Mouse (Mus musculus): ENCODE data around the gene Fam71e1.

Gene Fam71e1

GRCm38 (mm10) chr7:44497361-44498055 lies 1.1 kb downstream of the Fam71e1 start:
- DNase-seq (ENCODE audit: extremely low spot score, low read depth, low spot score): no peak

DNA sequence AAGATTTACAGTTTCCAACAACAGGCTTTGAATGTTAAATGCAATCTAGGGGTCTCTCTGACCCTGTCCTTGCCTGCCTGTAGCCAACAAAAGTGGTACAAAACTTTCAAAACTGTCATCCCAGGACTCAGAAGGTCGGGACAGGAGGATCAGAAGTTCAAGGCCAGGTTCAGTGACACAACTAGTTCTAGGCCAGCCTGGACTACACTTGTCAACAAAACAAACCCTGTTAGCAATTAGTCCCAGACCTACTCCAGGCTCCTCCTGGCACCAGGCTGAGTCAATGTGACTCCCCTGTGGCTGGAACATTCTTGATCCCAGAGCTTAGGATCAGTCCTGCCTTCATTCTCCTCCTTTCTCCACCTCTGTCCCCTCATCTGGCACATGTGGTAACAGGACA lies 2.5 kb downstream of the Fam71e1 start:
- no peak for DNase-seq (ENCODE audit: extremely low spot score, low read depth, low spot score)

- no peak for DNase-seq (ENCODE audit: extremely low spot score, low read depth, low spot score)
These were observed 3.7 kb downstream of the Fam71e1 start for GRCm38 (mm10) chr7:44500046-44500445.

DNA sequence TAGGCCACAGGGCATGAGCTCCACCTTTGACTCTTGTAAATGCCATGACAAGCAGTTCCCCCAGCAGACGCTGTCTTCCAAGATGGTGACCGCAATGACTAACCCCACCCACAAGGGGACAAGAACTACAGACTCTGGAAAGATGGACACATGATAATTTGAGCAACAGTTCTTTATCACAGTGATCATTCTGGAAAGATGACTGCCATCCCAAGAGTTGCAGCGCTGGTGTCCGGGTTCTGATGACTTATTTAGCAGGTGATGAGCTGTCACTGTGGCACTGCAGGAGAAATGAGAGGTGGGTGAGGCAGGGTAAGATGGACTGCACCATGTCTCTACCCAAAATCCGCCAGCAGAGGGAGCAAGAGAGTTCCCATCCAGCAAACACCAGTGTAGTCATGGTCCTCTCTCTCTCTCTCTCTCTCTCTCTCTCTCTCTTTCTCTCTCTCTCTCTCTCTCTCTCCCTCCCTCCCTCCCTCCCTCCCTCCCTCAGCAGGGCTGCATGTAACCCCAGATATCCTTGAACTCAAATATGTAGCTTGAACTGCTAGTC lies 5.3 kb downstream of the Fam71e1 start:
- no peak for DNase-seq (ENCODE audit: extremely low spot score, low read depth, low spot score)

DNA sequence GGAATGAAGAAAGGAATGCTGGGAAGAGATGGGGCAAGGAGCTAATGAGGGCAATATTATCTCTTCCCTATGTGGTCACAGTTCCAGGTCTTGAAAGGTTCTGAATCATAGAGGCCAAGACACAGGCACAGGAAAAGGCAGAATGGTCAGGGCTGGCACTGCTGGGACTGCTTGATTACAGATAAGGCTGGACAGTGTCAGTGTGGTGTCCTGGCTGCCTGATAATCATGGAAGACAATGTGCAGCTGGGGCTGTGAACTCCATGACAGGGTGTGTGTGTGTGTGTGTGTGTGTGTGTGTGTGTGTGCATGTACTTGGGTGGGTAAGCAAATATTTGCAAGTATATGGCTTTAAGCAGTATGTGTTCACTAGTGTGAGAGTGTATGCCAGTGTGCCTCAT lies 11.1 kb downstream of the Fam71e1 start:
- no peak for DNase-seq (ENCODE audit: extremely low spot score, low read depth, low spot score)

GRCm38 (mm10) chr7:44519240-44519913 lies 23.0 kb downstream of the Fam71e1 start:
- DNase-seq (ENCODE audit: extremely low spot score, low read depth, low spot score): no peak

- DNase-seq (ENCODE audit: extremely low spot score, low read depth, low spot score): no peak
These were observed 24.6 kb downstream of the Fam71e1 start for GRCm38 (mm10) chr7:44520990-44521389.

DNA sequence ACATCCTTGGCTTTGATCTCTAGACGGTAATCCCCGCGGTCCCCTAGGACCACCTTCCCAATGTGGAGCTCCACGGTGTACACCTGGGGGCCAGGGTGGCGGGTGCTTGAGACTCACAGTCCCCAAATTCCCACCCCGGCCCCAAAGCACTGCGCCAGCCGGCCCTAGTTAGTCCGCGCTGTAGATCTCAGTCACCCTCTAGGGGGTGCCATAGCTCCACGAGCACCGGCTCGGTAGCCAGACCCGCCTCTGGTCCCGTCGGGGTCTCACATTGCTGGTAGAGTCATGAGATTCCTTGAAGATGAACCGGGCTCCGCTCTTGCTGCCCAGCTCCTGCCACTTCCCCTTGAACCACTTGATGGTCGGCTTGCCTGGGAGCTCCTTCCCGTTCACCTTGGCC lies 25.3 kb downstream of the Fam71e1 start:
- DNase-seq (ENCODE audit: extremely low spot score, low read depth, low spot score): no peak

DNA sequence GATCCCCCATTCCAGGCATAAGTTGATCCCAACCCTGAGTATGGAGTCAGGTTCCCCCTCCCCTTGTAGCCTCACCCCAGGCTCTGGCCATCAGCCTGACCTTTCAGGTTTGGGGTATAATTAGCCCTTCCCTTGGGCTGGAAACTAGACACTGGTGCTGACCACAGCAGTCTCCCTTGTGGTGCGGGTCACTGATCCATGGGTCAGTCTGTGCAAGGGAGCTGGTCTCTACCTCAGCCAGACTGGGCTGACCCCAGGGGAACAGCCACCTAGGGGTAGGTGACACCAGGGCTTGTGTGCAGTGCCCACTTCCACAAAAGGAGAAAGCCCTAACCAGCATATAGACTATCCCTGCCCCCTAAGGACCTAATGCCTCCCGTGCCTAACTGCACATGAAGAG lies 26.7 kb downstream of the Fam71e1 start:
- DNase-seq (ENCODE audit: extremely low spot score, low read depth, low spot score): no peak

DNA sequence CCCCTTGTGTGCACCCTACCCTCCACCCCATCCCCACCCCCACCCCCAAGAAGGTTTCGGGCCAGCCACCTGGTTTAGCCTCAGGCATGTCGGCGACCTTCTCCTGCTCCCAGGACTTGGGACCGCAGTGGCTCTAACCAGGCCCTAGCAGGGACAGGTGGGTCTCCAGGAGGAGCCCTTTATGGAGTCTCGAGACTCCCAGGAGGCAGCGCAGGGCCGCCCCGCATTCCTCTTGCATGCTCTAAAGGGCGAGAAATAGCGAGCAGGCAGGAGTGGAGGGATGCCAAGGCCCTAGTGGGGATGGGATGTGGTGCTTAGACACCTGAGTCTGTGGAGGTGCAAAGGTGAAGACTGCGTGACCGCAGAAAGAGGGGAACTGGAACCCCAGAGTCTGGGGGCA lies 28.1 kb downstream of the Fam71e1 start, which contains the start of gene Mybpc2:
Gene Mybpc2, minus strand, starts transcription at position 155 of the 400 bp plus-strand sequence.
- no peak for DNase-seq (ENCODE audit: extremely low spot score, low read depth, low spot score)

DNA sequence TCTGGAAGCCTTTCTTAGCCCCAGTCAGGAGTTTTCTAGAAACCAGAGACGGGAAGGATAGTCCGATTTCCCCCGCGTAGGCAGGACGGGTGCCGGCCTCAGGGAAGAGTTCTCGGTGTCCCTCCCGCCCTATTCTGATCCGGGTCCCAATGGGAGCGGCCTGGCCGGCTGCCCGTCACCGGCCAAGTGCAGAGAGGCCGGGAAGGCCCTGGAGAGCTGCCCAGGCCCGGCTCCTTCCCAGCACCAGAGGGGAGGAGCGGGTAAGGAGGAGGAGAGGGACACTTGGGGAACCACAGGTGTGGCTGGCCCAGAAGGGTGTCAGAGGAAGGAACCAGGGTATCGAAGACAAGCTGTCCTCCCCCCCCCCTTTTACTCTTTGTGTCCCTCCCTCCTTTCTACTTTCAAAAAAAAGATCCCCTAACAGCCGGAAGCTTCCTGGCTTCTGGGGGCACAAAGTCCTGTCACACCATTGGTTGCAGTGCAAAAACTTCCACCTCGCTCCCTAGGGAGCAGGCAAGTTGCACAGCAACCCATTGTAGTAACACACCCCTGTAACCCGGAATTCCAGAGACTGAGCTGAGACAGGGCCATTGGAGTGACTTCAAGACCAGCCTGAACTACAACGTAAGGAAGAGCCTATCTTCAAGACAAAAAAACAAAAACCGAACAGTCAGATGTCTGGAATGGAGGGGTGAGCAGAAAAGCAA lies 28.9 kb downstream of the Fam71e1 start:
- DNase-seq (ENCODE audit: extremely low spot score, low read depth, low spot score): no peak

- no peak for DNase-seq (ENCODE audit: extremely low spot score, low read depth, low spot score)
These were observed 30.2 kb downstream of the Fam71e1 start for GRCm38 (mm10) chr7:44526414-44527154.

DNA sequence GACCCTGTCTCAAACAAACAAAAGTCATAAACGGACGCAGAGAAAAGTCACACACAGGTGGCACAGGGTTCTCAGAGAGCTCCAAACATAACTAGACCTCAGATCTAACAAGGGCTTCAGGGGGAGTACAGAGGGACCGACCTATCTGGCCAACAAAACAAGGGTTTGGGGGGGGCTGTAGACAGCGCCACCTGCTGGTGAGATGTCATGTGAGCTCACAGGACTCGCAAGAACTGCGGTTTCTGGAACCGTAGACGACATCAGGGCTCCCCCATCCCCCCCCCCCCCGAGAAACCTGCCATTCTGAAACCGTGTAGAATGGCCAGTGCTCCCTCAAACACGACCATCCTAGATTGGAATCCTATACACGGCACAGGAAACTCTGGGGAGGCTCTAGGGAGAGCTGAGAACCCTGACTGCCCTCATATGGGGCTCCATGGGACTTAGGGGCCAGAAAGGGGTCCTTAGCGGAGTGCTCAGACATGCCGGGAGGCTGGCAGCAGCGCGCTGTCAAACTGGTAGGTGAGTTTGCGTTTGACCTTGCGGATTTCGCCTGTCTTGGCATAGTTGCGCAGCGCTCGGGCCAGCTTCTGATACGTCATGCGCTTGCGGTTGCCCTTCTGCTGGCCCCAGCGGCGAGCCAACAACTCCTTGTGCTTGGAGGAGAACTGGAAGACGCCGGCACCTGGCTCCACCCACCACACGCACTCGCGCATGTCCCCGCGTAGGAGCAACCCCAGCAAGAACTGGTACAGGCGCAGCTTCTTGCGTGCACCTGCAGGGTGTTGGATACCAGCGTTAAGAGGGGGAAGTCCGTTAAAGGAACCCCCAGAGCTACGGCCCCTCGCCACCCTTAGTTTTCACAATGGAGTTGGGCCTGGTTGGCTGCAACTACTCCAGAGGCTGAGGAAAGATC lies 31.4 kb downstream of the Fam71e1 start:
- DNase-seq (ENCODE audit: extremely low spot score, low read depth, low spot score): no peak

GRCm38 (mm10) chr7:44529518-44529917 lies 33.1 kb downstream of the Fam71e1 start:
- no peak for DNase-seq (ENCODE audit: extremely low spot score, low read depth, low spot score)

- no peak for DNase-seq (ENCODE audit: extremely low spot score, low read depth, low spot score)
These were observed 34.1 kb downstream of the Fam71e1 start for GRCm38 (mm10) chr7:44530507-44530906.

DNA sequence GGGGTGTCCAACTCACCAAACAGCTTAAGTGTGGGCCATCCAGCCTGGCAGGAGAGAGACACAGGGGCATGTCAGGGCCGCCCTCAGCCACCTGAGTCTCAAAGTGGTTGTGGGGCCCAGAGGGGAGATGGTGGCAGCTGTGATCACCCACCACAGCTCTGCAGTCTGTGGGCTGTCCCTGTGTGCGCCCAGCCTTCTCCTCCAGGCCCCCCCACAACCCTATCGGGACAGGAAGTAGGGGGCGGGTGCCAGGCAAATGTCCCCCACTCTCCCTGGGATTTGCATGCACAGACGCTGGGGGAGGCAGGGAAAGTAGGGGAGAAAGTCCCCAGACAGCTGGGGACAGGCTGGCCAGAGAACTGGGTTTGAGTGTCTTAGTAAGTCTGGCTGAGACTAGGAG lies 34.8 kb downstream of the Fam71e1 start:
- DNase-seq (ENCODE audit: extremely low spot score, low read depth, low spot score): no peak

GRCm38 (mm10) chr7:44531946-44532732 lies 35.8 kb downstream of the Fam71e1 start, which contains the start of gene Spib:
Gene Spib, minus strand, starts transcription at chr7:44532071.
- DNase-seq (ENCODE audit: extremely low spot score, low read depth, low spot score): no peak

DNA sequence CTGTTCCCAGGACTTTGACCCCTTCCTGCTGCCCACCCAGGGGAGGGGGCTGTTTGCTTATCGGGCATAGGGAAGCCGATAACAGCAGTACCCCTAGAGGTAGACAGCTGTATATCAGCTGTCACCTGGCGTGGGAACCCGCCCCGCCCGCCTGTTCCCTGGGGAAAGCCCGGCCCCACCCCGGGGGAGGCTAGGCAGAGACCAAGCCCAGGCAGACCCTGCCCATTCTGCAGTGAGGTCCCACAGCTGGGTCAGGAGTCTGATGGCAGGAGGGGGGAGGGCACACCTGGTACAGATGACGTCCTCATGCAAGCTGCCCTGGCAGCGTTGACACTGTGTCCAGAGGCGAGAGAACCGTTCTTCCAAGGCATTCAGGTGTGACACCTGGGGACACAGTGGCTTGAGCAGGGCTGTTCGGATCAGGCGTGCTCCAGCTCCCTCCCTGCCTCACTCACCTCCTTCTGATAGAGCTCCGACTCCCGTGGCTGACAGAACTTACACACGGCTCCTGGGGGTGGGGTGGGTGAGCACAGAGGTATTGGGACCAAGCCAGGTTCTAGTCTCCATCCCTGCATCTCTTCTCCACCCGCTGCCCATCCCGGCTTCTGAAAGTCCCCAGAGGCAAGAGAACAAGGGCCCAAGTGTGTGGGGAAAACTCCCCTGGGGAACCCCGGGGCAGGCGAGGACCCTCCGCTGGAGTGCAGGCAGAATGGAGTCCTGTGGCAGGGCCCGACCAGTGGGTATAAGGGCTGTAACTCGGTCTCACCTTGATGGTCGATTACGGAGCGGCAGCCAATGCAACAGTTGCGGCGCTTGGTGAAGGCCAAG lies 36.8 kb downstream of the Fam71e1 start:
- DNase-seq (ENCODE audit: extremely low spot score, low read depth, low spot score): no peak
